Mouse (Mus musculus): ENCODE data around the gene Lrrc74a.

DNA sequence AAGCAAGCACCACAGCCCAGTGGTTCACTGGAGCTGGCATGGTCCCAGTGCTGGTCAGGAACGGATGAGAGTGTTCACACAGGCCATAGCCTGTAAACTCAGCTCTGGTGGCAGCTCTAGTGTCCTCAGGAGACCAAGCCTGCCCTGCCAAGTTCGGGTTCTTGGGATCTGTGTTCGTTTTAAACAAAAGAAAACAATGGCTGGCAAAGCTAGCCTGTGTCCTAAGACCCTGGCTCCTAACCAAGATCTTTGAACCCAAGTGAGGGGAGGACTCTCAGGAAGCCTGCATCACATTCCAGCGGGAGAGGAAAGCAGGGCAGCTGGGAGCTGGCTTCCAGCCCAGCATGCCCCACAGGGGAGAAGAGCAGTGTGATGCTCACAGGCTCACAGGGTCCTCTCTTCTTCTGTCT is 36.1 kb downstream of the Lrrc74a start:
- no peak for TF ChIP-seq CTCF (conservative IDR thresholded peaks at IDR 0.05 in 1 of 2, IDR thresholded peaks at IDR 0.05 in 1 of 2; ENCODE audit: low read depth in 2 of 2, low read length in 2 of 2)
- no peak for TF ChIP-seq POLR2A (IDR thresholded peaks at IDR 0.05; ENCODE audit: low read depth, low read length)
- TF ChIP-seq CHD1 (IDR thresholded peaks at IDR 0.05; ENCODE audit: low read depth, low read length) = no peak
- no peak for TF ChIP-seq JUN (IDR thresholded peaks at IDR 0.05; ENCODE audit: insufficient read depth, low read depth, low read length)
- TF ChIP-seq EP300 (IDR thresholded peaks at IDR 0.05; ENCODE audit: low read length) = no peak
- no peak for TF ChIP-seq MAZ (IDR thresholded peaks at IDR 0.05; ENCODE audit: low read depth, low read length)
- TF ChIP-seq SIN3A (IDR thresholded peaks at IDR 0.05; ENCODE audit: low read length) = no peak
- no peak for TF ChIP-seq MXI1 (IDR thresholded peaks at IDR 0.05; ENCODE audit: low read depth, low read length)
- no peak for TF ChIP-seq SMC3 (IDR thresholded peaks at IDR 0.05; ENCODE audit: low read depth, low read length)
- TF ChIP-seq MYC (IDR thresholded peaks at IDR 0.05; ENCODE audit: low read depth, low read length) = no peak

Measured in CH12.LX (cell line).